Comparison of ENCODE assay signal across 23 mouse cellular contexts in genomic region chr5:100766026-100766425, GRCm38 (mm10). TPM values are rescaled to one million over a fixed set of nuclear protein-coding genes. Genes with fewer than 3 reads are reported as not detected.
A peak's percentile ranks its signal among the peaks of the same experiment; 100 is the strongest.
DNase-seq lines count a peak whose midpoint lies in the region; ATAC-seq and TF ChIP-seq lines count a peak whose summit lies in the region.
"Had no signal": no experiment of that assay in that cellular context is flagged by ENCODE, and none has a peak within 500 bp of the region (broad histone marks: within the 10 kb centered on the region; RNA-seq: fewer than 3 reads in every experiment).

No protein-coding gene starts in this region.

- WGBS in hindbrain, postnatal 0 days = 96% methylated on average over 7 of the region's 7 CpGs

- peak; percentile 61 for DNase-seq in heart, adult 11 months
- DNase-seq in heart, adult 8-10 months (ENCODE audit: low spot score) = no peak
- DNase-seq in ES-CJ7 (ENCODE audit: low read depth, low spot score) = peak; percentile 48
- DNase-seq in brain, adult 2 months (ENCODE audit: low read depth, low spot score) = peak; percentile 65
- DNase-seq in hindbrain, postnatal 0 days (ENCODE audit: low spot score) = no peak
- no peak for DNase-seq in ovary, postnatal 10 days (ENCODE audit: low spot score)
- DNase-seq: adrenal gland, adult 8-10 months; adrenal gland, postnatal 36 days; cerebellum, adult 11 months; cerebellum, adult 8-10 months; cerebellum, postnatal 14 days; gastrocnemius, postnatal 36 days; heart, adult 18-20 months; heart, postnatal 14 days had no signal

- H3K4me1 ChIP-seq in E14TG2a.4 (replicated peaks; ENCODE audit: low read depth, low read length) = peaks cover 40% of the 10 kb centered on the region
- H3K4me1 ChIP-seq in hindbrain, postnatal 0 days (ENCODE audit: insufficient read depth, low read length) = no peaks in the 10 kb centered on the region
- H3K4me1 ChIP-seq: embryonic facial prominence, embryonic 12.5 days; forebrain, embryonic 15.5 days; heart, embryonic 15.5 days had no signal

- H3K9ac ChIP-seq in hindbrain, postnatal 0 days (replicated peaks; ENCODE audit: low read length) = no peak overlapping the region
- H3K9ac ChIP-seq: embryonic facial prominence, embryonic 12.5 days; forebrain, embryonic 15.5 days; heart, embryonic 15.5 days; hindbrain, embryonic 14.5 days had no signal

- no peak overlapping the region for H3K4me2 ChIP-seq in hindbrain, postnatal 0 days (ENCODE audit: low read depth, low read length)
- H3K4me2 ChIP-seq: embryonic facial prominence, embryonic 12.5 days; forebrain, embryonic 15.5 days; heart, embryonic 11.5 days; heart, embryonic 15.5 days; hindbrain, embryonic 14.5 days had no signal

- H3K27me3 ChIP-seq in E14TG2a.4 (ENCODE audit: insufficient read depth, low read length) = no peaks in the 10 kb centered on the region
- H3K27me3 ChIP-seq in hindbrain, postnatal 0 days (ENCODE audit: insufficient read depth, low read length) = no peaks in the 10 kb centered on the region
- H3K27me3 ChIP-seq: CH12.LX; embryonic facial prominence, embryonic 12.5 days; forebrain, embryonic 15.5 days; heart, embryonic 15.5 days; Patski had no signal

- no peaks in the 10 kb centered on the region for H3K9me3 ChIP-seq in E14TG2a.4 (ENCODE audit: low read length)
- no peaks in the 10 kb centered on the region for H3K9me3 ChIP-seq in hindbrain, postnatal 0 days (ENCODE audit: low read length)
- H3K9me3 ChIP-seq: embryonic facial prominence, embryonic 12.5 days; forebrain, embryonic 15.5 days; heart, embryonic 15.5 days had no signal

- H3K27ac ChIP-seq in hindbrain, postnatal 0 days = no peak overlapping the region
- H3K27ac ChIP-seq: embryonic facial prominence, embryonic 12.5 days; forebrain, embryonic 15.5 days; heart, embryonic 15.5 days; hindbrain, embryonic 14.5 days had no signal

- no peak for TF ChIP-seq CTCF in E14TG2a.4 (conservative IDR thresholded peaks at IDR 0.05; ENCODE audit: low read length)
- TF ChIP-seq CTCF in hindbrain, postnatal 0 days (IDR thresholded peaks at IDR 0.05; ENCODE audit: low read depth) = no peak

- peak overlapping the region; percentile 69 for H3K4me3 ChIP-seq in E14TG2a.4 (replicated peaks; ENCODE audit: low read length)
- H3K4me3 ChIP-seq in hindbrain, postnatal 0 days (ENCODE audit: low read length) = no peak overlapping the region
- H3K4me3 ChIP-seq: embryonic facial prominence, embryonic 12.5 days; forebrain, embryonic 15.5 days; heart, embryonic 15.5 days had no signal

- no peak for ATAC-seq in hindbrain, postnatal 0 days
- ATAC-seq: forebrain, embryonic 15.5 days; intestine, embryonic 16.5 days; Patski had no signal

- H3K36me3 ChIP-seq in E14TG2a.4 (ENCODE audit: insufficient read depth, low read length) = peaks cover 77% of the 10 kb centered on the region
- H3K36me3 ChIP-seq in hindbrain, postnatal 0 days (ENCODE audit: insufficient read depth, low read length) = peaks cover 70% of the 10 kb centered on the region

RNA-seq across cellular contexts. Expression of gene Helq, which starts 32.4 kb away (rescaled TPM):
- 1 to 10 TPM; 2.7 to 5.2 (median 2.8) TPM for total RNA-seq in heart, adult 8-10 months (2022)
- 9.4 and 10.6 TPM in 2 replicates for total RNA-seq in hindbrain, postnatal 0 days (2014; rRNA removed)
- polyA plus RNA-seq in hindbrain, postnatal 0 days (2015; fragmentation: Nextera tagmentation; extraction: Ambion mirVana) = 11.1 and 12.7 TPM in 2 replicates

RNA-seq across cellular contexts. Expression of gene Mrps18c, which starts 32.4 kb away (rescaled TPM):
- 100 to 1,000 TPM in 1 of 4 experiments, 10 to 100 TPM in 3; 78.4 to 102 (median 88.9) TPM for total RNA-seq in heart, adult 8-10 months (2022)
- 26.3 and 26.5 TPM in 2 replicates for total RNA-seq in hindbrain, postnatal 0 days (2014; rRNA removed)
- polyA plus RNA-seq in hindbrain, postnatal 0 days (2015; fragmentation: Nextera tagmentation; extraction: Ambion mirVana) = 183 and 192 TPM in 2 replicates

RNA-seq across cellular contexts. Expression of gene Hpse, which starts 46.5 kb away (rescaled TPM):
- 1 to 10 TPM in 3 of 4 experiments, under 1 TPM in 1; 0.98 to 2.6 (median 1.1) TPM for total RNA-seq in heart, adult 8-10 months (2022)
- total RNA-seq in hindbrain, postnatal 0 days (2014; rRNA removed) = 1.3 and 1.7 TPM in 2 replicates
- 0.79 and 0.91 TPM in 2 replicates for polyA plus RNA-seq in hindbrain, postnatal 0 days (2015; fragmentation: Nextera tagmentation; extraction: Ambion mirVana)

RNA-seq across cellular contexts. Expression of gene Abraxas1, which starts 54.7 kb away (rescaled TPM):
- total RNA-seq in heart, adult 8-10 months (2022) = 10 to 100 TPM in 2 of 4 experiments, 1 to 10 TPM in 2; 9.3 to 12.5 (median 10.1) TPM
- total RNA-seq in hindbrain, postnatal 0 days (2014; rRNA removed) = 4.7 and 6.9 TPM in 2 replicates
- 10.7 and 11.4 TPM in 2 replicates for polyA plus RNA-seq in hindbrain, postnatal 0 days (2015; fragmentation: Nextera tagmentation; extraction: Ambion mirVana)

Comparison
In these comparisons a context has a peak if more than half of its experiments do, and no peak if none do; other contexts are left out.
1. DNase-seq: peak in heart, adult 11 months (single experiment), ES-CJ7 (single experiment) and brain, adult 2 months (single experiment); none in heart, adult 8-10 months (single experiment), hindbrain, postnatal 0 days (single experiment) and ovary, postnatal 10 days (single experiment).